8 mouse cellular contexts compared by ENCODE assay signal in the genomic region with DNA sequence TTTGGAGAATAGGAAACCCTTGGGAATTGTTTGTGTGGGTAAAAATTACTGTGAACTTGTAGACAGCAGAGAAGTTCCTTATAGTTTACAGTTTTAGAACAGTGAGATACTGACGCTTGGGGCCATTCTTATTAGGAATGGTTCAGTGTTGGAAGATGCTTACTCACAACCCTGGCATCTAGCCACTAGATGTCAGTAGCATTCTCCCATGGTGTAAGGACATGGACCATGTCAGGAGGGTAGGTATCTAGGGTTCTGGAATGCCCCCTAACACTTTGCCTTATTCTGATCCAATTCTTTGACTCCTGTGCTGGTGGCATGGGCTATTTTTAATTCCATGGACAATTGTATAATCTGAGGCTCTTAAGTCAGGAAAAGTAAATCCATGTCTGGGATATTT.
DNase-seq lines count a peak whose midpoint lies in the region; ATAC-seq and TF ChIP-seq lines count a peak whose summit lies in the region.

No protein-coding gene starts in this region.

- ATAC-seq in hindbrain, embryonic 11.5 days (ENCODE audit: low FRiP score): no peak
- ATAC-seq in hindbrain, embryonic 14.5 days (ENCODE audit: low FRiP score): no peak
- ATAC-seq in lung, embryonic 14.5 days (ENCODE audit: insufficient read depth): no peak; the same call in 1 of the 2 replicates

- no peak overlapping the region for H3K4me2 ChIP-seq in hindbrain, embryonic 11.5 days (replicated peaks; ENCODE audit: low read depth, low read length)
- no peak overlapping the region for H3K4me2 ChIP-seq in hindbrain, embryonic 14.5 days (replicated peaks)
- H3K4me2 ChIP-seq in lung, embryonic 14.5 days: no peak overlapping the region

- peak; percentile 36 for DNase-seq in hindbrain, embryonic 11.5 days (ENCODE audit: low spot score)
- DNase-seq in hindbrain, embryonic 14.5 days (ENCODE audit: low spot score): no peak
- peak; percentile 60 for DNase-seq in ES-CJ7 (ENCODE audit: low read depth, low spot score)
- DNase-seq in c-Kit-positive CD71-negative TER-119-negative erythroid progenitor cells, embryonic 14.5 days (ENCODE audit: low read depth): peak; percentile 3
- peak; percentile 80 for DNase-seq in lung, embryonic 14.5 days
- DNase-seq in right cerebral cortex, postnatal 25 days: no peak
- DNase-seq in cerebellum, postnatal 36 days: no peak
- DNase-seq in ovary, adult 18-20 months (ENCODE audit: low spot score): no peak

- no peaks in the 10 kb centered on the region for H3K27me3 ChIP-seq in hindbrain, embryonic 11.5 days (ENCODE audit: control insufficient read depth, insufficient read depth, low read length)
- no peaks in the 10 kb centered on the region for H3K27me3 ChIP-seq in hindbrain, embryonic 14.5 days (ENCODE audit: control insufficient read depth, insufficient read depth, low read length)
- no peaks in the 10 kb centered on the region for H3K27me3 ChIP-seq in lung, embryonic 14.5 days (ENCODE audit: insufficient read depth, low read length)

- H3K4me3 ChIP-seq in hindbrain, embryonic 11.5 days (ENCODE audit: low read depth, low read length): no peak overlapping the region
- no peak overlapping the region for H3K4me3 ChIP-seq in hindbrain, embryonic 14.5 days (replicated peaks; ENCODE audit: low read length)
- H3K4me3 ChIP-seq in lung, embryonic 14.5 days (ENCODE audit: low read depth, low read length): no peak overlapping the region

- no peak overlapping the region for H3K9ac ChIP-seq in hindbrain, embryonic 11.5 days (ENCODE audit: low read depth, low read length)
- no peak overlapping the region for H3K9ac ChIP-seq in hindbrain, embryonic 14.5 days
- no peak overlapping the region for H3K9ac ChIP-seq in lung, embryonic 14.5 days

- H3K27ac ChIP-seq in hindbrain, embryonic 11.5 days (ENCODE audit: low read depth, low read length): no peak overlapping the region
- H3K27ac ChIP-seq in hindbrain, embryonic 14.5 days: no peak overlapping the region
- H3K27ac ChIP-seq in lung, embryonic 14.5 days (ENCODE audit: low read depth): no peak overlapping the region

- 51% methylated on average over 1 of the region's 1 CpGs for whole genome bisulfite sequencing in hindbrain, embryonic 11.5 days
- 55% methylated on average over 1 of the region's 1 CpGs for WGBS in hindbrain, embryonic 14.5 days
- 19% methylated on average over 1 of the region's 1 CpGs for WGBS in lung, embryonic 14.5 days

- H3K9me3 ChIP-seq in hindbrain, embryonic 11.5 days (ENCODE audit: control insufficient read depth, low read length): no peaks in the 10 kb centered on the region
- H3K9me3 ChIP-seq in hindbrain, embryonic 14.5 days (ENCODE audit: control insufficient read depth, low read length): no peaks in the 10 kb centered on the region
- no peaks in the 10 kb centered on the region for H3K9me3 ChIP-seq in lung, embryonic 14.5 days (ENCODE audit: low read depth, low read length)

- no peaks in the 10 kb centered on the region for H3K36me3 ChIP-seq in hindbrain, embryonic 11.5 days (ENCODE audit: control insufficient read depth, insufficient read depth, low read length)
- H3K36me3 ChIP-seq in hindbrain, embryonic 14.5 days (replicated peaks; ENCODE audit: control insufficient read depth, insufficient read depth): no peaks in the 10 kb centered on the region
- no peaks in the 10 kb centered on the region for H3K36me3 ChIP-seq in lung, embryonic 14.5 days (ENCODE audit: insufficient read depth)

- peak; percentile 80 for TF ChIP-seq CTCF in lung, embryonic 14.5 days (IDR thresholded peaks at IDR 0.05; ENCODE audit: low read depth)

- 0 out of 2 replicates have a peak, but pooled peaks cover 3% of the 10 kb centered on the region for H3K4me1 ChIP-seq in hindbrain, embryonic 11.5 days (replicated peaks; ENCODE audit: control insufficient read depth, insufficient read depth, low read length)
- 0 out of 2 replicates have a peak, but pooled peaks cover 6% of the 10 kb centered on the region for H3K4me1 ChIP-seq in hindbrain, embryonic 14.5 days (replicated peaks; ENCODE audit: control insufficient read depth, insufficient read depth, low read length)
- H3K4me1 ChIP-seq in lung, embryonic 14.5 days (ENCODE audit: insufficient read depth): no peaks in the 10 kb centered on the region

Comparison
In these comparisons a context has a peak if more than half of its experiments do, and no peak if none do; other contexts are left out.
1. DNase-seq: peak in hindbrain, embryonic 11.5 days (single experiment), ES-CJ7 (single experiment), c-Kit-positive CD71-negative TER-119-negative erythroid progenitor cells, embryonic 14.5 days (single experiment) and lung, embryonic 14.5 days (single experiment); none in hindbrain, embryonic 14.5 days (single experiment), right cerebral cortex, postnatal 25 days (single experiment), cerebellum, postnatal 36 days (0 of 2) and ovary, adult 18-20 months (single experiment).